Mouse (Mus musculus): Measurements from ENCODE around the gene Pom121l12. TPM values are rescaled to one million over a fixed set of nuclear protein-coding genes. Genes with fewer than 3 reads are reported as not detected.

The Pom121l12 gene
- not detected in 2 replicates for polyA plus RNA-seq (2016; fragmentation: Nextera tagmentation; extraction: Ambion mirVana)

DNA sequence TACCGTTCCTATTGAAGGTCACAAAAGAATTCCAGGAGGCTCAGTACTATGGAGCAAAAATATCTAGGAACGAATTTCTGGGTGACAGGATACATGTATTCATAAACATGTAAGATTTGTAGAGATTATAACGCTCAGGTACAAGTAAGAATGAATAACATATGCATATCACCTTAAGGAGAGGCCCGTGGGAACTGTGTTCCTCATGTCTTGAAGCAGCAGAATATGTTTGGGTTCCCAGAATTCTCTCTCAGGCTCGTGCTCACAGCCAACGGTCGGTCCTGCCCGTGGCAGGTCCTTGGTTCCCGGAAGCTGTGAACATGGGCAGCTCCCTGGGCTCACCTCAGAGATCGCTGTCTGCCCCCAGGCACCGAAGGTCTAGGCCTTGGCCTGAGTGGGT lies at the start of gene Pom121l12:
Pom121l12 (plus strand) TSS at position 301 of the 400 bp plus-strand sequence.
- no peak within 1 kb of the TSS for H3K4me2 ChIP-seq
- no peaks in the 10 kb centered on the region for H3K4me1 ChIP-seq (replicated peaks)
- 82% methylated on average over 11 of the region's 11 CpGs for WGBS
- no peaks in the 10 kb centered on the region for H3K36me3 ChIP-seq
- no peak within 1 kb of the TSS for H3K4me3 ChIP-seq
- no peaks in the 10 kb centered on the region for H3K9me3 ChIP-seq (replicated peaks)
- no peak within 1 kb of the TSS for H3K9ac ChIP-seq
- no peak within 1 kb of the TSS for H3K27ac ChIP-seq (ENCODE audit: poor library complexity, severe bottlenecking)
- no peaks in the 10 kb centered on the region for H3K27me3 ChIP-seq (replicated peaks)
- no peak for ATAC-seq (ENCODE audit: insufficient number of reproducible peaks, low FRiP score)

DNA sequence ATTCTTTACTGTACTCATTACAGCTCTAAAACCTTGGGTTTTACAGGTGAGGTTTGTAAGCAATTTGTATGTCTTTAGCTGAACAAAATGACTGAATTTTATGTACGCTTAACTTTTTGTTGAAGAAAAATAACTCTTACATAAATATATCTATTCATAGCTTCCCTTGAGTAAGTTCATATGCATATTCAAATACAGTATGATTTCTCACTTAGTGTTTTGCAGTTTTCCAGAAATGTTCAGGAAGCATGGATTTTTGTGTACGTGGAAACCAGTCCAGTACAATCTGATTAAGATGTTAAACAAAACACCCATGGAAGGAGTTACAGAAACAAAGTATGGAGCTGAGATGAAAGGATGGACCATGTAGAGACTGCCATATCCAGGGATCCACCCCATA lies 12.8 kb downstream of the Pom121l12 start:
- H3K27ac ChIP-seq (ENCODE audit: poor library complexity, severe bottlenecking), result no peak overlapping the region
- H3K4me2 ChIP-seq, result no peak overlapping the region
- H3K36me3 ChIP-seq, result no peaks in the 10 kb centered on the region
- H3K9me3 ChIP-seq (replicated peaks), result no peaks in the 10 kb centered on the region
- WGBS, result 74% methylated on average over 2 of the region's 2 CpGs
- no peak overlapping the region for H3K4me3 ChIP-seq
- no peak overlapping the region for H3K9ac ChIP-seq
- no peaks in the 10 kb centered on the region for H3K27me3 ChIP-seq (replicated peaks)
- H3K4me1 ChIP-seq (replicated peaks), result no peaks in the 10 kb centered on the region
- no peak for ATAC-seq (ENCODE audit: insufficient number of reproducible peaks, low FRiP score)
